Mouse (Mus musculus): ENCODE results near the gene Ripor1.

- TF ChIP-seq CTCF (IDR thresholded peaks at IDR 0.05; ENCODE audit: low read depth) (no peak), EP300 (IDR thresholded peaks at IDR 0.05; ENCODE audit: low read depth) (no peak)
Observed at GRCm38 (mm10) chr8:105623679-105624245, 18.7 kb downstream of the Ripor1 start.
